Mouse (Mus musculus): ENCODE data around the gene Cacna1s.

Cacna1s gene

DNA sequence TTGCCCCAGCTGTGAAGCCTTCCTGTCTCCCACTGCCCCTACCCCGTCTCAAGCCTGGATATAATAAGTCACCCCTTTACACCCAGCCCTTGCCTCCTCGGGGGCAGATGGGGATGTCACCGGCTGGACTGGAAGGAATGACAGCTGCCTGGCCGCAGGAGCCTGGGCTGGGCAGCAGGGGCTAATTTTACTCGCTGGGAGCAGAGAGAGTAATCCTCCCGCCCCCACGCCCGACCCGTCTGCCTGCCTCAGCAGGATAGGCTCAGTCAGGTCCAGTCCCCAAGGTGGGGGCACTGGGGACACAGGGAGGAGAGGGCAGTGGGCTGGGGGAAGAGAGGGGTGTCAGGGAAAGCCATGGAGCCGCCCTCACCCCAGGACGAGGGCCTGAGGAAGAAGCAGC, at the start of gene Cacna1s:
TSS of gene Cacna1s (plus strand) at position 204 of the 400 bp plus-strand sequence.
- no peak for DNase-seq (ENCODE audit: low spot score)

DNA sequence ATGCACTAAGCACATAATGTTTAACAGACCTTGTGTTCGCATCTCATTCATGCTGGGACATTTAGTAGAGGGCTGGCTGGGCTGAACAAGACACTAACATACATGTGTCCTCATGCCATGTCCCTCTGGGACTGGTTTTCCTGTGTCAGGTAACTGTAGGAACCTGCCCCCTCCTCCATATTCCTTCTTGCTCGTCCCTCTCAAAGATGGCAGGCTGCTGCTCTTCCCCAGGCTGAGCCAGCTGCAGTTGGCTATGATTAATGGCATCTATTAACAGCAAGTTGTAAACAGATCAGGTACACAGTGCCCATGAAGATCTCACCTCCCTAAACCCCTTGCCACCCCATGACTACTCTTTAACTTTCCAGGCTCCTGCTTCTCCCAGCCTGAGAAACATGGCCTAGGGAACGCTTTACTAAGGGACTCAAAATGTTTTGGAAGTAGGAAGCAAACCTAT, 46.2 kb upstream of the Cacna1s start, which contains the start of gene Igfn1:
TSS of gene Igfn1 (minus strand) at position 51 of the 457 bp plus-strand sequence.
- DNase-seq (ENCODE audit: low spot score) = no peak

DNA sequence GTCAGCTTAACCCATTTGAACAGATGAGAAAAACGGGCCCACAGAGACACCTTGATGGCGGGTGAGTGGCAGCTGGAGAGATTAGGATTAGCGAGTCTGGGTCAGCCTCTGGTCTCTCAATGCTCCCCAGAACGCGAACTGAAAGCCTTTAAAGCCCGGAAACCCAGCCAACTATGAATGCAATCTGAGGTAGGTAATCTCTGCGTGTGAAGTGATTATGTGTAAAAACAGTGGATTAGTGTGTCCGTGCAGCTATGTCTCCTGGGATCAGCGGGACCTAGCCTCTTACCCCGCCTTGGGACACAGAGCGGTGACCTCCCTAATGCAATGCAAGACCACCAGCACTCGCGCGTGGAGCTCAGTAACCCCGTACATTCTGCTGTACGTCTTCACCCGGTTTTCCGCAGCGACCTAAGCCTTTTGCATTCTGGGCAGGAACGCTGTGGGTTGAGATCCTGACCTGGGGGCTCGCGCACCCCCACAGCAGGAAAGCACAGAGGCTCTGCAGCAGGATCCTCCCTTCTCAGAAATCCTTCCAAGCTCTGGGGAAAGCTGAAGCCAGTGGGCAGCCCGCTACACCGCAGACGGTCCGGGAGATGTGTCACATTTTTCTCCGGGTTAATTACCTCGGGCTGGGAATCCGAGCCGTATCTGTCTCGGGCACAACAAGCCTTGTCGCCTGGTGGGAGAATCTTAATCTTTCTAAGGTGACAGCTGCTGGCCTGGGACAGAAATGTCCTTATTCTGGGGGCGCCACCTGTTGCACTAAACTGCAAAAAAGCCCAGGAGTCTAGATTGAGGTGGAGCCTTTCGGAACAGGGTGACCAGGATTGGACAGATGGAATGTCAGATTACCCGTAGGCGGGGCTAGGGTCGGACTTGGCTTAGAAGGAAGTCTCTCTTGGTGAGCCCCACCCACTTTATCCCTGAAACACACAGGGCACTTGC, 45.1 kb upstream of the Cacna1s start, which contains the start of gene Tmem9:
TSS of gene Tmem9 (plus strand) at position 940 of the 948 bp plus-strand sequence.
- DNase-seq (ENCODE audit: low spot score) = no peak

DNA sequence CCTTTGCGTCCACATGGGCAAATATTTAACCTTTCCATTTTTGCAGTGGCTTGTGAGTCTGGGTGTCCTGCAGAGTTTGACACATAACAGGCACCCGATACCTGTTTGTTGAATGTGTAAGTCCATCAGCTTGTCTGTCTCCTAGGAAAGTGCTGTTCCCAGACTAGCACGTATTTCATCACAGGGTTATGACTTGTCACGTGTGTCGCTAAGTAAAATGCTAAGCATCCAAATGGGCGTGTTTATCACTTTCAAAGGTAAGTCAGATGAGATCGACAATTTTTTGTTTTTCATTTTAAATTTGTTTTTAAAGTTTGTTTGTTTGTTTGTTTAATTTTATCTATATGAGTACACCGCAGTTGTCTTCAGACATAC, 44.4 kb upstream of the Cacna1s start:
- no peak for DNase-seq (ENCODE audit: low spot score)

DNA sequence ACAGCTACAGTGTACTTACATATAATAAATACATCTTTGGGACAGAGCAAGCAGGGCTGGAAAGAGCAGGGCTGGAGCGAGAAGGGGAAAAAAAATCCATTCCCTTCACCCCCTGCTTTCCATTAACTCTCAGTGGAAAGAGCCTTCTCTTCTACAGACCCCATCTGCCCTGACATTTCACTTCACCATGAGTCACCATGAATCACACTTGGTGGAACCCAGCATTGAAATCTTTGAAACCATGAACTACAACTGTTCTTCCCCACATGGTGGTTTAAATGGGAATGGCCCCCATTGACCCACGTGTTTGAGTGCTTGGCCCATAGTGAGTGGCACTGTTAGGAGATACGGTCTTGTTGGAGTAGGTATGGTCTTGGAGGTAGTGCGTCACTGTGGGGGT, 42.3 kb upstream of the Cacna1s start:
- DNase-seq (ENCODE audit: low spot score) = no peak

- no peak for DNase-seq (ENCODE audit: low spot score)
Observed at GRCm38 (mm10) chr1:136013513-136013912, 39.0 kb upstream of the Cacna1s start.

DNA sequence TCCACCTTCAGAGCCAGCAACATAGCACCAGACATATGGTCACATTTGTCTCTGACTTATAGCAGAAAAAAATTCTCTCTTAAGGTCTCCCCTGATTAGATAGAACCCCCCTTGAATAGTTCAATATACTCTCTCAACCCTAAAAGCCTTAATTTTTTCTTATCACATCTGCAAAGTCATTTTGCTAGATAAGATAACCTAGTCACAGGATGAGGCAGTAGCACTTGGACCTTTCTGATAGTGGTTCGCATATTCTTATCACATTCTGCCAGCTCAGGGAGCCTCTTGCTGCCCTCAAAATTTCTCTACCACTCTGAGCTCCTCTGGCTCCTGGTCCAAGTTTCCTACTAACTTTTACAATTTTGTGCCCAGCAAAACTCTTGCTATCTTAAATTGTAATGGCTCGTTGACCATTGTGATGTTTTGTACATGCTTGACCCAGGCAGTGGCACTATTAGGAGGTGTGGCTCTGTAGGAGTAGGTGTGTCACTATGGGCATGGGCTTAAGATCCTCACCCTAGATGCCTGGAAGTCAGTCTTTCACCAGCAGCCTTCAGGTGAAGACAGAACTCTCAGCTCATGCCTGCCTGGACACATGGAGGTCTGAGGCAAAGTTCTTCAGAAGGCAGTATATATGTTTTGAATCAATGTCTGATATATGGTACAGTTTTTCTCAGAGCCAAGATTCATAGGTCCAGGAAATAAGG, 37.6 kb upstream of the Cacna1s start:
- no peak for DNase-seq (ENCODE audit: low spot score)

GRCm38 (mm10) chr1:136017307-136017706, 35.2 kb upstream of the Cacna1s start:
- no peak for DNase-seq (ENCODE audit: low spot score)

- DNase-seq (ENCODE audit: low spot score) = peak; percentile 94
Observed at GRCm38 (mm10) chr1:136017907-136018313, 34.6 kb upstream of the Cacna1s start.

- no peak for DNase-seq (ENCODE audit: low spot score)
Observed at GRCm38 (mm10) chr1:136018390-136019189, 34.0 kb upstream of the Cacna1s start.

- DNase-seq (ENCODE audit: low spot score) = no peak
Observed at GRCm38 (mm10) chr1:136030201-136030600, 22.3 kb upstream of the Cacna1s start.

GRCm38 (mm10) chr1:136031697-136032096, 20.9 kb upstream of the Cacna1s start:
- DNase-seq (ENCODE audit: low spot score) = no peak

- no peak for DNase-seq (ENCODE audit: low spot score)
Observed at GRCm38 (mm10) chr1:136032961-136033360, 19.6 kb upstream of the Cacna1s start.

DNA sequence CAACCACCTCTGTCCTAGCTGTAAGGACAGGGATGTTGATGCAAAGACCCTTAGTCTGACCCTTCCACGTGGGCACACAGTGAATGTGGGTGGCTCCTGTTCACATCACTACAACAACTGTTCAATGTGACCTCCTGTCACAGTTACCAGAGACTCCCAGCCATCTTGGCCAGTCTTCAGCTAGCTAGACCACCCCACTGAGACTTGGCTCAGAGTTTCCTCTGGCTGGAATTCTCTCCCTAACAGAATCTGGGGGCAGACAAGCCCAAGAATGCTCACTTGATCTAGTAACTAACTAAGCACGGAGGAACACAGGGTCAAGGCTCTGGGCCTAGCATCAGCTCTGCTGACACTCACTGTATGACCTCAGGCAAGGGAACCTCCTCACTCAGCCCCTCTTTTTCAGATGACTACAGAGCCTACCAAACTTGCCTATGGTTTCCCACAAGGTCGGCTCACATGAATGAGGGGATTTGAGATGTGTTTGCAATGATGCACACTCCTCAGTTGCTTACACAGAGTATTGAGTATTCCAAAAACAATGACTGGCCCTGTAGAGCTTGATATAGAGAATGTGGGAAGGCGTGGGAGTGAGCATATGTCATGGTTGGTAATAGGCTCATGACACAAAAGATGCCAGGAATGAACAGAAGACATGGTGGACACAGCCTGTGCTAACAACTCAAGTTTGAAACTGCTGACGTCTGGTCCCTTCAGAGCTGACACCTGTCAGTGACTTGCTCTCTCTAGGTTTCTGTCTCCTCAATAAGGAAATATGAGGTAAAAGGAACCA, 13.6 kb upstream of the Cacna1s start:
- DNase-seq (ENCODE audit: low spot score) = no peak

DNA sequence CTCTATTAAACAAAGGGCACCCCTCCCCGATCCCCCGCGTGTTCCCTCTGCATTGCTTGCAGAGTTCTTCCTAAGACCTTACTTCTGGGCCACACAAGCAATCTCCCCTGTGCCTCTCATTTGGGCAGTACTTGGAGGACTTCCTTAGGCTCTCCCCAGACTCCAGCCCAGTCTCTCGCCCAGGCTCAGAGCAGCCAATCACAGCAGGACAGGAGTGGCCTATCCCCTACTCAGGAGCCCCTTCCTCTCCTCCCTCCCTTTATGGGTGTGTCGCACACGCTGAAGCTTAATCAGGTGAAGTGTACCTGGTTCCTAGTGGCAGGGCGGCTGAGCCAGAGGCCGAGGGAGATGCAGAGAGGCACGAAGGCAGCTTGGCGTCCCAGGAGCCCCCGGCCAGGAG, 12.1 kb upstream of the Cacna1s start:
- no peak for DNase-seq (ENCODE audit: low spot score)

DNA sequence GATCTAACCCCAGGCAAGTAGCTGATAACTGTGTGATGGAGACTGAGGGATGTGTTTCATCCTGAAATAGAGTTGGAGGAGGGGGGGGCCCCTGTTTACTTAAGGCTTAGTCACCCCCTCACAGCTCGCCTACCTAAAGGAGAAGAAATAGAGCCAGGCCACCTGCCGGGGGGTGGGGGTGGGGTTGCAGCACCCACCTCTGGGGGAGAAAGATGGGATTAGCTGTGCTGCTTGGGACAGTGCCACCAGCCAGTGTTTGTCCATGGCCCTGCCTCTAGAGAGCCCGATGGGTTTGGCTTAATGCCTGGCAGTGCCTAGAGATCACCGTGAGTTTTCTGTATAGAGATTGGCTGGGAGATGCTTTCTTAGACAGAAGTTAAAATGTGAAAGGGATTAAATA, 11.7 kb upstream of the Cacna1s start:
- no peak for DNase-seq (ENCODE audit: low spot score)

GRCm38 (mm10) chr1:136045774-136046173, 6.8 kb upstream of the Cacna1s start:
- no peak for DNase-seq (ENCODE audit: low spot score)

DNA sequence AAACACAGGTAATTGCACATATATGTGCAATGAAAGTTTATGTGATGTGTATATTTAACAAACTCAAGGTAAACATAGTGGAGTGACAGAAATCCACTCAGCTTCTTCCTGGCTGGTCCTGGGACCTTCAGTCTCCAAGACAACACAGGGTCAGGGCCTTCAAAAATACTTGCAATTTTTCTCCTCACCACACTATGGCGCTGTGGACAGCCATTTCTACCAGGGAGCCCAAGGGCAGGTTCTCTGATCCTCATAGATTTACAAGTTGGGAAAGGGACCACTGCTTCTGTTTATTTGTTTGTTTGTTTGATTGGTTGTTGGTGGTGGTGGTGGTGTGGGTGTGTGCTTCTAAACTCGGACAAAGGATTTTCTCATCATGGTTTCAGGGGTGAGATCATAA, 5.1 kb upstream of the Cacna1s start:
- no peak for DNase-seq (ENCODE audit: low spot score)

DNA sequence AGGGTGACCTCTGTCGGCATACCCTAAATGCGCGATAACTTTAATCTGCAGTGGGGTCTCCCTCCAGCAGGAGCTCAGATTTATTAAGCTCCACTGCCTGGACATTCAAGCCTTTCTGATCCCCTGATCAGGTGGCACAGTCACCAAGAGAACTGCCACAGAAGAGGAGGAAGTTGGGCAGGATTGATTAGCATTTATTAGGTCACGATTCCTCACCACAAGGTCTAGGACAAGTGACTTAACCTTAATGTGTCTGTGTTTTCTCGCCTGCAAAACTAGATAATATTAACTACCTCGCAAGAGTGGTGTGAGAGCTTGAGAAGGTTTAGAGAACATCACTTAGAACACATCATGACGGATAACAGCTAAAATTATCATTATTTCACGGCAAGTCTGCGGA, 4.7 kb upstream of the Cacna1s start:
- DNase-seq (ENCODE audit: low spot score) = no peak

DNA sequence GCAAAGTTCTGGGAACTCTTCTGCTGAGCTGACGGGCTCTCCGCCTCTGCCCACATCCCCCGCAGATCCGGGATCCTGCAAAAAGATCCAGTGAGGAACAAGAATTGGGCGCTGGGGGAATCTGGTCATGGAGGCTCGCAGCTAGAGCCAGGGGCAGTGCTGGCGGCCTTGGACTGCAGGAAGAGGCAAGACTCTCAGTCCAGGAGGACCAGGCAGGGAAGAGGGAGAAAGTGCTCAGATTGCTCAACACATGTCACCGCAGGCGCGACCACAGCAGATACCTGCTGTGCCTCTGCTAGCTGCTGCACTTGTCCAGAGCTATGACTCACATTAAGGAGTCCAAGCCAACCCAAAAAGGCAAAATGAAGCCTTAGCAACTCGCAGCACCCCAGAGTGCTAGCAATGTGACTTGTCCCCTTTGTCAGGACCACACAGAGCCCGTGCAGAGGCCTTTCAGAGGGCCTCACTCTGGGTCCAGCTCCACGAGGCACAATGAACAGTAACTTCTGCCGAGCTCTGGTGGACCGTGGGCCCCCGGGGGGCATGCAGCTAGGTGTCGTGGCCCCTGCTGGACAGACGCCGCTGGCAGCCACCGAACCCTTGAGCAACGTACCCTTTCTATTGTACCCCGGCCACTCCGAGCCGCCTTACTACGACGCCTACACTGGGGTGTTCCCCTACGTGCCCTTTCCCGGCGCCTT, 2.1 kb upstream of the Cacna1s start, which contains the start of gene Ascl5:
TSS of gene Ascl5 (plus strand) at position 493 of the 701 bp plus-strand sequence.
- no peak for DNase-seq (ENCODE audit: low spot score)

- DNase-seq (ENCODE audit: low spot score) = no peak
Observed at GRCm38 (mm10) chr1:136051013-136051315, 1.6 kb upstream of the Cacna1s start.

Measured in left cerebral cortex, adult 11 months (tissue).